Mouse (Mus musculus) urinary bladder, adult 2 months (tissue): Measurements from ENCODE around the gene Cldn15. TPM values are rescaled to one million over a fixed set of nuclear protein-coding genes. Genes with fewer than 3 reads are reported as not detected.

Source experiments
- DNase-seq: peaks from one replicate; pipeline ENCODE4 v3.0.0; 2022; ENCODE audit warnings: low spot score
- polyA plus RNA-seq: library from polyadenylated mRNA; depleted of rRNA; stranded (reverse); fragments of >200 nt; gene quantifications from 2 replicates; pipeline ENCODE4 v1.2.3, GENCODE M21; 2012; rRNA removed

The Cldn15 gene
- polyA plus RNA-seq, 1 experiment = 10.6 TPM

- DNase-seq = no peak
These were observed 16.0 kb downstream of the Cldn15 start for GRCm38 (mm10) chr5:136982338-136982930.

GRCm38 (mm10) chr5:136984828-136985227, 18.4 kb downstream of the Cldn15 start:
- DNase-seq = no peak

GRCm38 (mm10) chr5:136986695-136987137, 20.3 kb downstream of the Cldn15 start, which contains the start of gene Plod3:
TSS of gene Plod3 (plus strand) at chr5:136987019.
- DNase-seq = peak; percentile 69

- DNase-seq = peak; percentile 78
These were observed 20.9 kb downstream of the Cldn15 start for GRCm38 (mm10) chr5:136987138-136987933.

GRCm38 (mm10) chr5:136987934-136988271, 21.5 kb downstream of the Cldn15 start, which contains the start of gene Znhit1:
TSS of gene Znhit1 (minus strand) at chr5:136988021.
- no peak for DNase-seq

- no peak for DNase-seq
These were observed 22.0 kb downstream of the Cldn15 start for GRCm38 (mm10) chr5:136988420-136988819.

- no peak for DNase-seq
These were observed 23.4 kb downstream of the Cldn15 start for GRCm38 (mm10) chr5:136989801-136990200.

GRCm38 (mm10) chr5:136999449-136999848, 33.0 kb downstream of the Cldn15 start:
- no peak for DNase-seq

GRCm38 (mm10) chr5:137000612-137001011, 34.2 kb downstream of the Cldn15 start:
- DNase-seq = no peak

- no peak for DNase-seq
These were observed 40.9 kb downstream of the Cldn15 start for GRCm38 (mm10) chr5:137007276-137007675.

GRCm38 (mm10) chr5:137009988-137010387, 43.6 kb downstream of the Cldn15 start:
- DNase-seq = no peak

- DNase-seq = no peak
These were observed 46.1 kb downstream of the Cldn15 start for GRCm38 (mm10) chr5:137012401-137012950.

GRCm38 (mm10) chr5:137015913-137016312, 49.5 kb downstream of the Cldn15 start:
- no peak for DNase-seq

- DNase-seq = no peak
These were observed 57.9 kb downstream of the Cldn15 start for GRCm38 (mm10) chr5:137024318-137024717.

GRCm38 (mm10) chr5:137025132-137025531, 58.7 kb downstream of the Cldn15 start:
- DNase-seq = peak; percentile 67

Other genes with a start within 250 kb of the Cldn15 start
- gene Col26a1, start 83.4 kb upstream of the Cldn15 start, polyA plus RNA-seq = 0.15 and 0.48 TPM in 2 replicates
- gene Ift22, start 58.5 kb upstream of the Cldn15 start, polyA plus RNA-seq = 22.5 and 22.6 TPM in 2 replicates
- gene Fis1, start 13.3 kb upstream of the Cldn15 start, polyA plus RNA-seq = 190 and 203 TPM in 2 replicates
- gene Plod3, start 20.4 kb downstream of the Cldn15 start, polyA plus RNA-seq = 45.8 and 50.9 TPM in 2 replicates
- 62.3 and 66.6 TPM in 2 replicates for gene Znhit1, start 21.4 kb downstream of the Cldn15 start, polyA plus RNA-seq
- gene Vgf, start 59.8 kb downstream of the Cldn15 start, polyA plus RNA-seq = 0.08 and 0.15 TPM in 2 replicates
- 96.2 and 118 TPM in 2 replicates for gene Ap1s1, start 79.5 kb downstream of the Cldn15 start, polyA plus RNA-seq
- gene Serpine1, start 105.7 kb downstream of the Cldn15 start, polyA plus RNA-seq = 6.2 and 8.3 TPM in 2 replicates
- gene Trim56, start 149.6 kb downstream of the Cldn15 start, polyA plus RNA-seq = 5.7 and 11.9 TPM in 2 replicates
- not detected in 2 replicates for gene Muc3, start 182.7 kb downstream of the Cldn15 start, polyA plus RNA-seq
- gene Muc3a, start 245.8 kb downstream of the Cldn15 start, polyA plus RNA-seq = 1.3 and 1.4 TPM in 2 replicates